ENCODE assay signal across 14 mouse cellular contexts in the genomic region with DNA sequence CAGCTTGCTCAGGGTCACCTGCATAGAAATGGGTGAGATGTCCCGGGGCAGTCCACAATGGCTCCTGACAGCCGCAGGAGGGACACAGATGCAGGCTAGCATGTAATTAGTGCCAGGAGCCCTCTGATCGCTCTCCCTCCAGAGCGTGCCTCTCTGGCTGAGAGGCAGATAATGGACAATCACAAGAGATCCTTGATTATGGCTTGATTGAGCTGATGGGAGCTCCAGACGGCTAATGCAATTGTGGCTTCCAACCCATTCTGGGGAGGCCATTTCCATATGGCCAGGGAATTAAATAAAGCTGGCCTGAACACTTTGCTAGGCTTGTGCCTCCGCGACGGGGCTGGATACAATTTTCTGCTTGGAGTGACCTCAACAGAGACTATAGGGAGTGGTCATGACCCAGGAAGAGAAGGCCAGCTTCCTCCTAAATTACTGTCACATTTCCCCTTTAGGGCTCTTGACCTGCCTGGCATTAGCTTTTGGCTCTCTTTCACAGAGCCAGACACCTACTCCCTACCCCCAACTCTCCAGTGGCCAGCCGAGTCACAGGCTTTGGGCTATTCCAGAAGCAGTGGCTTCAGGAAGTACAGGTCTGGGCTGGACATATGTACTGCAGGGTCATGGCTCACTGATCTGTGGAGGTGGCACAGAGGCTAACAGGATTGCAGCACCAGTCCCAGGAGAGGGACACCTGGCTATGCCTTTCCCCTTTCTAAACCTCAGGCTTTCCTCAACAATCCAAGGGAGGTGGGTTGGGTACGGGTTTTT.
DNase-seq lines count a peak whose midpoint lies in the region; ATAC-seq and TF ChIP-seq lines count a peak whose summit lies in the region.
"Had no signal": no experiment of that assay in that cellular context is flagged by ENCODE, and none has a peak within 500 bp of the region (broad histone marks: within the 10 kb centered on the region; RNA-seq: fewer than 3 reads in every experiment).

No protein-coding gene starts in this region.

- H3K4me3 ChIP-seq in hindbrain, embryonic 10.5 days: no peak overlapping the region
- no peak overlapping the region for H3K4me3 ChIP-seq in hindbrain, embryonic 14.5 days (replicated peaks; ENCODE audit: low read length)
- H3K4me3 ChIP-seq in neural tube, embryonic 11.5 days (ENCODE audit: low read depth, low read length): no peak overlapping the region
- H3K4me3 ChIP-seq: erythroblast, embryonic 14.5 days; liver, embryonic 13.5 days had no signal

- H3K36me3 ChIP-seq in hindbrain, embryonic 10.5 days: no peaks in the 10 kb centered on the region
- no peaks in the 10 kb centered on the region for H3K36me3 ChIP-seq in hindbrain, embryonic 14.5 days (replicated peaks; ENCODE audit: control insufficient read depth, insufficient read depth)
- H3K36me3 ChIP-seq in neural tube, embryonic 11.5 days (ENCODE audit: control insufficient read depth, insufficient read depth, low read length): no peaks in the 10 kb centered on the region
- H3K36me3 ChIP-seq: liver, embryonic 13.5 days had no signal

- no peaks in the 10 kb centered on the region for H3K9me3 ChIP-seq in hindbrain, embryonic 10.5 days
- H3K9me3 ChIP-seq in hindbrain, embryonic 14.5 days (ENCODE audit: control insufficient read depth, low read length): no peaks in the 10 kb centered on the region
- H3K9me3 ChIP-seq in neural tube, embryonic 11.5 days (ENCODE audit: control insufficient read depth, low read length): no peaks in the 10 kb centered on the region
- H3K9me3 ChIP-seq: liver, embryonic 13.5 days had no signal

- DNase-seq in hindbrain, embryonic 10.5 days (ENCODE audit: low spot score): peak; percentile 63
- DNase-seq in hindbrain, embryonic 14.5 days (ENCODE audit: low spot score): no peak
- DNase-seq in brain, embryonic 14.5 days (ENCODE audit: low read depth): peak; percentile 72
- peak; percentile 68 for DNase-seq in embryo, embryonic 11 days
- DNase-seq in neural tube, embryonic 11.5 days (ENCODE audit: low spot score): peak; percentile 44
- no peak for DNase-seq in left cerebral cortex, postnatal 36 days (ENCODE audit: low spot score in 2 of 2)
- DNase-seq in ovary, adult 18-20 months (ENCODE audit: low spot score): no peak
- DNase-seq: cerebellum, adult 11-12 months; kidney, adult 8-10 months; kidney, postnatal 4 days; liver, embryonic 13.5 days; lung, postnatal 10 days; right cerebral cortex, postnatal 25 days had no signal

- no peak for ATAC-seq in hindbrain, embryonic 14.5 days (ENCODE audit: low FRiP score)
- ATAC-seq in neural tube, embryonic 11.5 days (ENCODE audit: insufficient read depth, low FRiP score, low TSS enrichment): peak; percentile 20; the same call in 1 of the 2 replicates

- peak overlapping the region; percentile 59 for H3K27ac ChIP-seq in hindbrain, embryonic 10.5 days
- no peak overlapping the region for H3K27ac ChIP-seq in hindbrain, embryonic 14.5 days
- 0 out of 2 replicates have a peak overlapping the region, but pooled peaks have one; percentile 17 for H3K27ac ChIP-seq in neural tube, embryonic 11.5 days (ENCODE audit: low read depth, low read length)
- H3K27ac ChIP-seq: liver, embryonic 13.5 days had no signal

- intact Hi-C loops in left cerebral cortex, postnatal 36 days (cut with DNase I): no loop called here

- 24% methylated on average over 10 of the region's 10 CpGs for WGBS in hindbrain, embryonic 10.5 days
- 18% methylated on average over 10 of the region's 10 CpGs for WGBS in hindbrain, embryonic 14.5 days
- 22% methylated on average over 10 of the region's 10 CpGs for WGBS in neural tube, embryonic 11.5 days

- TF ChIP-seq POLR2A in brain, embryonic 14.5 days (IDR thresholded peaks at IDR 0.05; ENCODE audit: borderline replicate concordance, extremely low read depth, insufficient read depth, insufficient read length, poor library complexity, severe bottlenecking): no peak

- no peak overlapping the region for H3K9ac ChIP-seq in hindbrain, embryonic 14.5 days
- no peak overlapping the region for H3K9ac ChIP-seq in neural tube, embryonic 11.5 days (ENCODE audit: low read length)
- H3K9ac ChIP-seq: liver, embryonic 13.5 days had no signal

- H3K4me1 ChIP-seq in hindbrain, embryonic 10.5 days (replicated peaks): peaks cover 45% of the 10 kb centered on the region
- H3K4me1 ChIP-seq in hindbrain, embryonic 14.5 days (replicated peaks; ENCODE audit: control insufficient read depth, insufficient read depth, low read length): no peaks in the 10 kb centered on the region; the same call in 1 of the 2 replicates
- peaks cover 13% of the 10 kb centered on the region; the same call in 1 of the 2 replicates for H3K4me1 ChIP-seq in neural tube, embryonic 11.5 days (ENCODE audit: control insufficient read depth, insufficient read depth, low read length)
- H3K4me1 ChIP-seq: liver, embryonic 13.5 days had no signal

- peaks cover 63% of the 10 kb centered on the region for H3K27me3 ChIP-seq in hindbrain, embryonic 10.5 days (ENCODE audit: insufficient read depth, poor library complexity, severe bottlenecking)
- H3K27me3 ChIP-seq in hindbrain, embryonic 14.5 days (ENCODE audit: control insufficient read depth, insufficient read depth, low read length): no peaks in the 10 kb centered on the region
- H3K27me3 ChIP-seq in neural tube, embryonic 11.5 days (ENCODE audit: control insufficient read depth, insufficient read depth, low read length): no peaks in the 10 kb centered on the region
- H3K27me3 ChIP-seq: liver, embryonic 13.5 days had no signal

- TF ChIP-seq CTCF in brain, embryonic 14.5 days (IDR thresholded peaks at IDR 0.05; ENCODE audit: borderline replicate concordance, extremely low read depth, insufficient read depth, insufficient read length): no peak

- H3K4me2 ChIP-seq in hindbrain, embryonic 14.5 days (replicated peaks): no peak overlapping the region
- H3K4me2 ChIP-seq in neural tube, embryonic 11.5 days (ENCODE audit: low read depth): no peak overlapping the region
- H3K4me2 ChIP-seq: liver, embryonic 13.5 days had no signal

Comparison
In these comparisons a context has a peak if more than half of its experiments do, and no peak if none do; other contexts are left out.
1. DNase-seq: peak in hindbrain, embryonic 10.5 days (single experiment), brain, embryonic 14.5 days (single experiment), embryo, embryonic 11 days (single experiment) and neural tube, embryonic 11.5 days (single experiment); none in hindbrain, embryonic 14.5 days (single experiment), left cerebral cortex, postnatal 36 days (0 of 2) and ovary, adult 18-20 months (single experiment).